Mouse (Mus musculus): ENCODE measurements at regions not wholly inside any gene's neighbourhood (a gene's known extent, or its start where the extent isn't known, plus 50 kb on each side); places are given as distances from the start of the nearest gene placed in this dataset.

DNA sequence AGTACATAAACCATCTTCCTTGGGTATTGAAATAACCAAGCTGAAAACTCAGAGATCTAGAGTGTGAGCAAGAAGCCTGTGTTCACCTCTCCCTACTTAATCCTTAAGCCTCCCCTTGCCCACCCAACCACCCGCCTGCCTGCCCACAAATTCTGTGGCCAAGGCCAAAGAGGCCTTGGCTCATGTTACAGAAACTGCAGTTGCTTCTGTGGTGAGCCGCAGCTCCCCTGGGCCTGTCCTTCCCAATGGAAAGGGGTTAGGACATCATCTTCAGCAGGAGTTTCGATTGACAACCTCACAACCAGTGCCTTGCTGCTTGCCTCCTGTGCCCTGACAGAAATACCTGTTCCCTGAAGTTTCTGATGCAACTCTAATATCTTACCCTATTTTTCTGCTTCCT lies 115.9 kb upstream of the Slit3 start:
- TF ChIP-seq CTCF (IDR thresholded peaks at IDR 0.05 in 2 of 3, conservative IDR thresholded peaks at IDR 0.05 in 1 of 3; ENCODE audit: control insufficient read depth in 1 of 3, insufficient read depth in 1 of 3, low read depth in 2 of 3, low read length in 3 of 3, poor library complexity in 1 of 3, severe bottlenecking in 1 of 3): no peak
- TF ChIP-seq USF1 (IDR thresholded peaks at IDR 0.05; ENCODE audit: low read depth, low read length): no peak
- TF ChIP-seq HCFC1 (IDR thresholded peaks at IDR 0.05; ENCODE audit: low read depth, low read length): no peak
